In the genomic region with DNA sequence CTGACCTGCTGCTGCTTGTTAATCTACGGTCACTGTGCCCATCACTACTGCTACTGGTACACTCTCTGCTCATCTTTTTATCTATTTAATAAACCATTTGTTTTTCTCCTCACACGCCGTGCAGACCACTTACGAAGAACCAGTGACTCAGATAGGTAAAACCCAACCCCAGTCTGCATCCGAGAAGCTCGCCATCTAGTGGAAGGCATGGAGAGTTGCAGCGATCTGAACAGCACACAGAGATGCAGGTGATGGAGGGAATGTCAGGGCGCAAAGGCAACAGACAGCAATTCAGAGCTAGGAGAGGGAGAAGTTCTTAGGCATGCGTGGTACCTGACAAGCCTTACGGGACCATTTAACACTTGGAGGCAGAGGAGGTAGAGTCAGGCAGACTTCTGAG, we compare ENCODE assay signal across 10 mouse cellular contexts. TPM values are rescaled to one million over a fixed set of nuclear protein-coding genes. Genes with fewer than 3 reads are reported as not detected.
DNase-seq lines count a peak whose midpoint lies in the region; ATAC-seq and TF ChIP-seq lines count a peak whose summit lies in the region.
"Had no signal": no experiment of that assay in that cellular context is flagged by ENCODE, and none has a peak within 500 bp of the region (broad histone marks: within the 10 kb centered on the region; RNA-seq: fewer than 3 reads in every experiment).

No protein-coding gene starts in this region.

- no peak for ATAC-seq in activated CD4-positive, CD25-positive, alpha-beta regulatory T cell, adult 4 months

- no peaks in the 10 kb centered on the region for H3K9me3 ChIP-seq in MEL (replicated peaks; ENCODE audit: insufficient read depth, low read length)
- H3K9me3 ChIP-seq: lung, embryonic 15.5 days had no signal

- H3K27me3 ChIP-seq in MEL (ENCODE audit: control insufficient read depth in 1 of 2, insufficient read depth in 2 of 2, low read length in 2 of 2) = peaks cover 0 to 4% of the 10 kb centered on the region in 2 experiments; a peak in 3 of 4 replicates
- H3K27me3 ChIP-seq: lung, embryonic 15.5 days had no signal

- no peaks in the 10 kb centered on the region for H3K4me1 ChIP-seq in MEL (ENCODE audit: control insufficient read depth in 1 of 2, insufficient read depth in 2 of 2, low read length in 2 of 2)
- no peaks in the 10 kb centered on the region for H3K4me1 ChIP-seq in cortical plate, adult 2 months (ENCODE audit: control insufficient read depth, insufficient read depth, low read length)
- H3K4me1 ChIP-seq: lung, embryonic 15.5 days had no signal

- no peak overlapping the region for H3K4me3 ChIP-seq in MEL (ENCODE audit: control insufficient read depth in 1 of 2, insufficient read depth in 1 of 2, low read depth in 2 of 2, low read length in 2 of 2)
- no peak overlapping the region for H3K4me3 ChIP-seq in cortical plate, adult 2 months (ENCODE audit: insufficient read depth, low read length)
- H3K4me3 ChIP-seq: lung, embryonic 15.5 days had no signal

- peak; percentile 28 for DNase-seq in kidney, postnatal 10 days
- DNase-seq in kidney, adult 11 months = no peak
- DNase-seq in B cell, adult 2 months = peak; percentile 30 to 37
- peak; percentile 69 for DNase-seq in MEL (ENCODE audit: low read depth, low spot score)
- DNase-seq in lung, postnatal 36 days = peak; percentile 12
- no peak for DNase-seq in ovary, adult 18-20 months (ENCODE audit: low spot score)

- no peak overlapping the region for H3K9ac ChIP-seq in MEL (ENCODE audit: control insufficient read depth, low read depth, low read length, poor library complexity, severe bottlenecking)
- H3K9ac ChIP-seq: lung, embryonic 15.5 days had no signal

- no peak for TF ChIP-seq POLR2A in MEL (IDR thresholded peaks at IDR 0.05; ENCODE audit: control insufficient read depth in 1 of 2, insufficient read depth in 1 of 2, low read depth in 1 of 2, low read length in 2 of 2, poor library complexity in 1 of 2)
- TF ChIP-seq POLR2A in cortical plate, adult 2 months (IDR thresholded peaks at IDR 0.05; ENCODE audit: extremely low read depth, insufficient read depth, low read length) = no peak

- no peak overlapping the region for H3K27ac ChIP-seq in MEL (ENCODE audit: control insufficient read depth, low read depth, low read length)
- no peak overlapping the region for H3K27ac ChIP-seq in cortical plate, adult 2 months (ENCODE audit: insufficient read depth, low read length)
- H3K27ac ChIP-seq: lung, embryonic 15.5 days had no signal

- peak; percentile 59 for TF ChIP-seq RAD21 in MEL (IDR thresholded peaks at IDR 0.05; ENCODE audit: low read depth, low read length)

- H3K36me3 ChIP-seq in MEL (ENCODE audit: control insufficient read depth in 1 of 2, insufficient read depth in 2 of 2, low read length in 2 of 2) = no peaks in the 10 kb centered on the region
- H3K36me3 ChIP-seq: lung, embryonic 15.5 days had no signal

- peak; percentile 95 to 96 (median 95) for TF ChIP-seq CTCF in MEL (IDR thresholded peaks at IDR 0.05 in 2 of 3, conservative IDR thresholded peaks at IDR 0.05 in 1 of 3; ENCODE audit: control insufficient read depth in 1 of 3, insufficient read depth in 1 of 3, low read depth in 2 of 3, low read length in 3 of 3, poor library complexity in 1 of 3, severe bottlenecking in 1 of 3)
- peak; percentile 93 for TF ChIP-seq CTCF in cortical plate, adult 2 months (IDR thresholded peaks at IDR 0.05; ENCODE audit: extremely low read depth, insufficient read depth, low read length)

- no peak for TF ChIP-seq EP300 in MEL (IDR thresholded peaks at IDR 0.05; ENCODE audit: low read depth in 1 of 2, low read length in 2 of 2)

- no peaks in the 10 kb centered on the region for H3K79me2 ChIP-seq in MEL (ENCODE audit: control insufficient read depth, insufficient read depth, low read length, poor library complexity)

TF ChIP-seq in MEL, 35 proteins besides CTCF, POLR2A, EP300 and RAD21:
- TF ChIP-seq GATA1 (IDR thresholded peaks at IDR 0.05; ENCODE audit: low read depth, low read length) = no peak
- TF ChIP-seq ZC3H11A (IDR thresholded peaks at IDR 0.05; ENCODE audit: low read depth, low read length) = peak; percentile 43; the same call in 1 of the 2 replicates
- TF ChIP-seq ZMIZ1 (IDR thresholded peaks at IDR 0.05; ENCODE audit: low read depth, low read length) = no peak
- TF ChIP-seq CHD1 (IDR thresholded peaks at IDR 0.05; ENCODE audit: low read depth, low read length) = no peak
- TF ChIP-seq SMC3 (IDR thresholded peaks at IDR 0.05; ENCODE audit: low read depth, low read length) = peak; percentile 93
- TF ChIP-seq MAFK (IDR thresholded peaks at IDR 0.05; ENCODE audit: borderline replicate concordance, low read depth, low read length) = no peak
- TF ChIP-seq ZNF384 (IDR thresholded peaks at IDR 0.05; ENCODE audit: low read depth, low read length) = no peak
- TF ChIP-seq MAZ (IDR thresholded peaks at IDR 0.05; ENCODE audit: low read depth, low read length) = no peak

RNA-seq across cellular contexts. Expression of gene 1700001C02Rik, which starts 10.7 kb away (rescaled TPM):
- total RNA-seq in MEL (2012; rRNA removed) = not detected in 2 replicates
- not detected for polyA plus RNA-seq in MEL (2012; ENCODE audit: insufficient read depth in 1 of 2, insufficient read length in 2 of 2, low read depth in 1 of 2, low replicate concordance in 2 of 2, missing spikeins in 1 of 2)
- polyA plus RNA-seq in cortical plate, adult 2 months (2012; rRNA removed) = 0.25 and 1.1 TPM in 2 replicates
- polyA plus RNA-seq in activated CD4-positive, CD25-positive, alpha-beta regulatory T cell, adult 4 months (2017; shearing (Covaris generic)) = not detected
- polyA plus RNA-seq: frontal cortex, adult 2 months had no signal

RNA-seq across cellular contexts. Expression of gene Otof, which starts 14.8 kb away (rescaled TPM):
- not detected in 2 replicates for total RNA-seq in MEL (2012; rRNA removed)
- polyA plus RNA-seq in MEL (2012; ENCODE audit: insufficient read depth in 1 of 2, insufficient read length in 2 of 2, low read depth in 1 of 2, low replicate concordance in 2 of 2, missing spikeins in 1 of 2) = under 1 TPM in 1 of 2 experiments, not detected in 1; 0.01 TPM
- polyA plus RNA-seq in cortical plate, adult 2 months (2012; rRNA removed) = 13.9 and 17.4 TPM in 2 replicates
- not detected for polyA plus RNA-seq in activated CD4-positive, CD25-positive, alpha-beta regulatory T cell, adult 4 months (2017; shearing (Covaris generic))

Comparison
In these comparisons a context has a peak if more than half of its experiments do, and no peak if none do; other contexts are left out.
1. DNase-seq: peak in kidney, postnatal 10 days (single experiment), B cell, adult 2 months (2 of 2), MEL (single experiment) and lung, postnatal 36 days (single experiment); none in kidney, adult 11 months (single experiment) and ovary, adult 18-20 months (single experiment).
2. RNA of gene Otof, which starts 14.8 kb away (polyA plus RNA-seq): 13.9 to 17.4 TPM in cortical plate, adult 2 months; 0.01 TPM in MEL and not detected in activated CD4-positive, CD25-positive, alpha-beta regulatory T cell, adult 4 months; every median in the first group is over 10 times any median in the second.